Mouse (Mus musculus) midbrain, embryonic 16.5 days (tissue): ENCODE measurements around the gene Smad3. TPM values are rescaled to one million over a fixed set of nuclear protein-coding genes. Genes with fewer than 3 reads are reported as not detected.
A peak's percentile ranks its signal among the peaks of the same experiment; 100 is the strongest.

Experiments used
- ATAC-seq: fragments of 200-750 bp; cut with Nextera tagmentation; 2 replicates; pipeline ENCODE4 v1.8.0; 2017; ENCODE audit warnings: moderate TSS enrichment
- H3K27ac ChIP-seq: fragments of 300-500 bp; sonication (generic); 2 replicates; pipeline ENCODE4 v1.5.1; 2014; ENCODE audit warnings: mild to moderate bottlenecking, low read length, mixed read lengths
- H3K27me3 ChIP-seq: fragments of 300-500 bp; sonication (generic); 2 replicates; pipeline ENCODE4 v1.6.1; 2014; ENCODE audit warnings: low read depth, low read length, mixed read lengths; ENCODE audit not compliant: control insufficient read depth, insufficient read depth
- H3K36me3 ChIP-seq: fragments of 300-500 bp; sonication (generic); 2 replicates; pipeline ENCODE4 v1.6.1; 2014; ENCODE audit warnings: mild to moderate bottlenecking, low read length, moderate library complexity, mixed read lengths; ENCODE audit not compliant: control insufficient read depth, insufficient read depth
- H3K4me1 ChIP-seq: fragments of 300-500 bp; sonication (generic); 2 replicates; pipeline ENCODE4 v1.6.1; 2014; ENCODE audit warnings: mild to moderate bottlenecking, low read length, mixed read lengths; ENCODE audit not compliant: control insufficient read depth, insufficient read depth
- H3K4me2 ChIP-seq: fragments of 300-500 bp; sonication (generic); 2 replicates; pipeline ENCODE4 v1.6.1; 2014; ENCODE audit warnings: mild to moderate bottlenecking, low read length, mixed read lengths
- H3K4me3 ChIP-seq: fragments of 300-500 bp; sonication (generic); 2 replicates; pipeline ENCODE4 v1.5.1; 2014; ENCODE audit warnings: low read depth, mild to moderate bottlenecking, low read length, moderate library complexity, mixed read lengths
- H3K9ac ChIP-seq: fragments of 300-500 bp; sonication (generic); 2 replicates; pipeline ENCODE4 v1.6.1; 2014; ENCODE audit warnings: low read depth, low read length, mixed read lengths
- H3K9me3 ChIP-seq: fragments of 300-500 bp; sonication (generic); replicated peaks from 2 replicates; pipeline ENCODE4 v1.6.1; 2014; ENCODE audit warnings: mild to moderate bottlenecking, low read length, mixed read lengths; ENCODE audit not compliant: control insufficient read depth, poor library complexity, severe bottlenecking
- WGBS: fragments of 180-500 bp; shearing (Covaris S2); extraction: QIAGEN DNeasy Blood & Tissue Kit; methylation state at CpG from one replicate; pipeline ENCODE4 v1.1.7; 2014; 5-methylcytosine and 5-hydroxymethylcytosine counted together
- polyA plus RNA-seq: library from polyadenylated mRNA; unstranded; fragments of >200 nt; fragmentation: Nextera tagmentation; extraction: Ambion mirVana; gene quantifications from 2 replicates; pipeline ENCODE4 v1.2.1, GENCODE M21; 2015

Smad3 gene
- polyA plus RNA-seq, 1 experiment from 2014 or later, result 5.7 TPM

GRCm38 (mm10) chr9:63614018-63614985 lies 143.5 kb downstream of the Smad3 start:
- no peak for ATAC-seq
- H3K4me3 ChIP-seq, result no peak overlapping the region
- no peak overlapping the region for H3K9ac ChIP-seq
- H3K27me3 ChIP-seq, result no peaks in the 10 kb centered on the region
- H3K4me1 ChIP-seq, result peaks cover 12% of the 10 kb centered on the region; the same call in 1 of the 2 replicates
- no peak overlapping the region for H3K4me2 ChIP-seq
- WGBS, result 86% methylated on average over 11 of the region's 11 CpGs
- peaks cover 12% of the 10 kb centered on the region for H3K36me3 ChIP-seq
- H3K9me3 ChIP-seq, result no peaks in the 10 kb centered on the region
- H3K27ac ChIP-seq, result no peak overlapping the region

GRCm38 (mm10) chr9:63613569-63613968 lies 144.2 kb downstream of the Smad3 start:
- Histone ChIP-seq H3K27ac (no peak overlapping the region), H3K27me3 (no peaks in the 10 kb centered on the region)
- 43% methylated on average over 1 of the region's 1 CpGs for WGBS

GRCm38 (mm10) chr9:63612565-63613515 lies 145.0 kb downstream of the Smad3 start:
- Histone ChIP-seq H3K36me3 (peaks cover 12% of the 10 kb centered on the region), H3K9me3 (no peaks in the 10 kb centered on the region), H3K27me3 (no peaks in the 10 kb centered on the region), H3K27ac (no peak overlapping the region), H3K4me1 (peaks cover 12% of the 10 kb centered on the region; the same call in 1 of the 2 replicates), H3K4me3 (no peak overlapping the region), H3K9ac (no peak overlapping the region), H3K4me2 (no peak overlapping the region)
- 42% methylated on average over 16 of the region's 16 CpGs for WGBS
- ATAC-seq, result peak; percentile 67; the same call in 1 of the 2 replicates

More at GRCm38 (mm10) chr9:63613569-63613968, 144.2 kb downstream of the Smad3 start:
- Histone ChIP-seq H3K4me1 (peaks cover 12% of the 10 kb centered on the region; the same call in 1 of the 2 replicates), H3K4me3 (no peak overlapping the region), H3K9me3 (no peaks in the 10 kb centered on the region), H3K36me3 (peaks cover 12% of the 10 kb centered on the region), H3K9ac (no peak overlapping the region), H3K4me2 (no peak overlapping the region)
- no peak for ATAC-seq

GRCm38 (mm10) chr9:63611967-63612366 lies 145.8 kb downstream of the Smad3 start:
- 79% methylated on average over 5 of the region's 5 CpGs for WGBS
- peaks cover 12% of the 10 kb centered on the region; the same call in 1 of the 2 replicates for H3K4me1 ChIP-seq
- H3K4me3 ChIP-seq, result no peak overlapping the region
- H3K36me3 ChIP-seq, result peaks cover 4% of the 10 kb centered on the region
- no peak for ATAC-seq
- no peak overlapping the region for H3K27ac ChIP-seq
- H3K9ac ChIP-seq, result no peak overlapping the region
- no peaks in the 10 kb centered on the region for H3K9me3 ChIP-seq
- H3K27me3 ChIP-seq, result no peaks in the 10 kb centered on the region
- H3K4me2 ChIP-seq, result no peak overlapping the region

GRCm38 (mm10) chr9:63610841-63611366 lies 146.9 kb downstream of the Smad3 start:
- no peak overlapping the region for H3K9ac ChIP-seq

GRCm38 (mm10) chr9:63610231-63610630 lies 147.6 kb downstream of the Smad3 start:
- Histone ChIP-seq H3K9ac (no peak overlapping the region), H3K4me1 (peaks cover 12% of the 10 kb centered on the region; the same call in 1 of the 2 replicates), H3K9me3 (no peaks in the 10 kb centered on the region), H3K4me2 (no peak overlapping the region), H3K4me3 (no peak overlapping the region), H3K27me3 (no peaks in the 10 kb centered on the region), H3K36me3 (no peaks in the 10 kb centered on the region), H3K27ac (no peak overlapping the region)
- 87% methylated on average over 6 of the region's 6 CpGs for WGBS
- no peak for ATAC-seq

More at GRCm38 (mm10) chr9:63610841-63611366, 146.9 kb downstream of the Smad3 start:
- no peak overlapping the region for H3K27ac ChIP-seq
- H3K27me3 ChIP-seq, result no peaks in the 10 kb centered on the region
- peaks cover 12% of the 10 kb centered on the region; the same call in 1 of the 2 replicates for H3K4me1 ChIP-seq
- no peak for ATAC-seq
- no peaks in the 10 kb centered on the region for H3K36me3 ChIP-seq
- 17% methylated on average over 13 of the region's 13 CpGs for WGBS
- no peaks in the 10 kb centered on the region for H3K9me3 ChIP-seq
- H3K4me3 ChIP-seq, result no peak overlapping the region
- H3K4me2 ChIP-seq, result no peak overlapping the region

- Histone ChIP-seq H3K9ac (no peak overlapping the region), H3K27ac (no peak overlapping the region), H3K4me1 (peaks cover 12% of the 10 kb centered on the region; the same call in 1 of the 2 replicates), H3K4me2 (no peak overlapping the region), H3K9me3 (no peaks in the 10 kb centered on the region), H3K27me3 (no peaks in the 10 kb centered on the region), H3K4me3 (no peak overlapping the region), H3K36me3 (no peaks in the 10 kb centered on the region)
- WGBS, result 100% methylated on average over 2 of the region's 2 CpGs
- no peak for ATAC-seq
Measured at GRCm38 (mm10) chr9:63609776-63610175, 148.0 kb downstream of the Smad3 start.

GRCm38 (mm10) chr9:63609246-63609645 lies 148.5 kb downstream of the Smad3 start:
- H3K27me3 ChIP-seq, result no peaks in the 10 kb centered on the region
- WGBS, result 63% methylated on average over 8 of the region's 8 CpGs
- H3K4me1 ChIP-seq, result peaks cover 12% of the 10 kb centered on the region; the same call in 1 of the 2 replicates
- H3K36me3 ChIP-seq, result no peaks in the 10 kb centered on the region
- H3K9me3 ChIP-seq, result no peaks in the 10 kb centered on the region
- H3K4me3 ChIP-seq, result no peak overlapping the region
- no peak overlapping the region for H3K27ac ChIP-seq
- ATAC-seq, result no peak
- no peak overlapping the region for H3K4me2 ChIP-seq
- no peak overlapping the region for H3K9ac ChIP-seq
